Mouse (Mus musculus) limb, embryonic 14.5 days (tissue): ENCODE data around the gene Sema5b. TPM values are rescaled to one million over a fixed set of nuclear protein-coding genes. Genes with fewer than 3 reads are reported as not detected.

Experiments
- ATAC-seq: fragments of 200-750 bp; cut with Nextera tagmentation; 2 replicates; pipeline ENCODE4 v1.8.0; 2017; ENCODE audit warnings: low read depth, moderate number of reproducible peaks, moderate TSS enrichment; ENCODE audit not compliant: low FRiP score
- DNase-seq: peaks from one replicate; pipeline ENCODE4 v3.0.0-alpha.2; 2015; ENCODE audit warnings: low spot score
- H3K27ac ChIP-seq: fragments of 300-500 bp; sonication (generic); replicated peaks from 2 replicates; pipeline ENCODE4 v1.5.1; 2014; ENCODE audit warnings: low read depth, mild to moderate bottlenecking, low read length, moderate library complexity, mixed read lengths
- H3K27me3 ChIP-seq: fragments of 300-500 bp; sonication (generic); 2 replicates; pipeline ENCODE4 v1.6.1; 2014; ENCODE audit warnings: low read length, mixed read lengths; ENCODE audit not compliant: control insufficient read depth, insufficient read depth
- H3K36me3 ChIP-seq: fragments of 300-500 bp; sonication (generic); 2 replicates; pipeline ENCODE4 v1.6.1; 2014; ENCODE audit warnings: mild to moderate bottlenecking, low read length, moderate library complexity, mixed read lengths; ENCODE audit not compliant: control insufficient read depth, insufficient read depth
- H3K4me1 ChIP-seq: fragments of 300-500 bp; sonication (generic); 2 replicates; pipeline ENCODE4 v1.6.1; 2014; ENCODE audit warnings: antibody characterized with exemption, low read length, mixed read lengths; ENCODE audit not compliant: control insufficient read depth, insufficient read depth
- H3K4me2 ChIP-seq: fragments of 300-500 bp; sonication (generic); replicated peaks from 2 replicates; pipeline ENCODE4 v1.6.1; 2014; ENCODE audit warnings: low read depth, mild to moderate bottlenecking, low read length, moderate library complexity; ENCODE audit not compliant: severe bottlenecking
- H3K4me3 ChIP-seq: fragments of 300-500 bp; sonication (generic); replicated peaks from 2 replicates; pipeline ENCODE4 v1.5.1; 2014; ENCODE audit warnings: low read length
- H3K9ac ChIP-seq: fragments of 300-500 bp; sonication (generic); 2 replicates; pipeline ENCODE4 v1.6.1; 2014; ENCODE audit warnings: mild to moderate bottlenecking, low read depth, low read length, moderate library complexity; ENCODE audit not compliant: severe bottlenecking
- H3K9me3 ChIP-seq: fragments of 300-500 bp; sonication (generic); 2 replicates; pipeline ENCODE4 v1.6.1; 2016; ENCODE audit warnings: low read length; ENCODE audit not compliant: control insufficient read depth
- POLR2A ChIP-seq: fragments of 200-500 bp; IDR thresholded peaks from 2 replicates; pipeline ENCODE4 v1.8.0; 2012; ENCODE audit warnings: inconsistent platforms, mild to moderate bottlenecking, moderate library complexity, borderline replicate concordance; ENCODE audit not compliant: insufficient read depth, insufficient read length; ENCODE audit errors: extremely low read depth
- WGBS: fragments of 180-500 bp; shearing (Covaris S2); extraction: QIAGEN DNeasy Blood & Tissue Kit; methylation state at CpG from one replicate; pipeline ENCODE4 v1.1.7; 2014; 5-methylcytosine and 5-hydroxymethylcytosine counted together
- polyA plus RNA-seq, 2 experiments: library from polyadenylated mRNA; depleted of rRNA in 1 of 2; stranded (reverse) in 1 of 2; unstranded in 1 of 2; fragments of >200 nt; fragmentation: Nextera tagmentation in 1 of 2; extraction: Ambion mirVana in 1 of 2; gene quantifications; 2 replicates each; pipeline versions ENCODE4 v1.2.1 to v1.2.3; 2012 to 2014

Gene Sema5b
- polyA plus RNA-seq, 2 experiments, result 4.2 to 17.4 TPM

GRCm38 (mm10) chr16:35577181-35577941, 36.4 kb downstream of the Sema5b start:
- Histone ChIP-seq H3K9me3 (no peaks in the 10 kb centered on the region), H3K27ac (no peak overlapping the region), H3K27me3 (no peaks in the 10 kb centered on the region), H3K4me2 (no peak overlapping the region), H3K4me1 (0 out of 2 replicates have a peak, but pooled peaks cover 2% of the 10 kb centered on the region), H3K9ac (no peak overlapping the region), H3K36me3 (no peaks in the 10 kb centered on the region), H3K4me3 (no peak overlapping the region)
- WGBS, result 70% methylated on average over 11 of the region's 11 CpGs
- DNase-seq (no peak), ATAC-seq (no peak)
- no peak for TF ChIP-seq POLR2A

DNA sequence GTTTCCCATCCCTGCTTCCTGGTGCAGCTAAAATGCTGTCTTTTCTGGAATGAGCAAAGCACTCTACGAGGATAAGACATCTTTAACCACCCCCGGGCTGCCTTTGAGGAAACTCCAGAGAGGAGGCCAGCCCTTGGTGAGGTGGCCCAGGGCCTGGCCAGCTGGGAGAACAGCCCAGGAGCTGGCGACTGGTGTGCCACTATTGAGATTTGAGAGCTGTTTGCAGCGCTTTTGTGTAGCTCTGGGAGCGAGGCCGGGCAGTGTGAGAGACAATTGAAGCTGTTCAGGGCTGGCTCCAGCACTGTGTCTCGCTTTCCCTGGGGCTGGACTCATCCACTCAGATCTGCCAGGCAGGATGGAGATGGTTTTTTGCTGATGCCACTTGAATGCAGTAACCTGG, 40.4 kb downstream of the Sema5b start:
- DNase-seq, result no peak
- no peak overlapping the region for H3K27ac ChIP-seq
- H3K4me3 ChIP-seq, result no peak overlapping the region
- no peaks in the 10 kb centered on the region for H3K9me3 ChIP-seq
- ATAC-seq, result no peak
- TF ChIP-seq POLR2A, result no peak
- H3K36me3 ChIP-seq, result no peaks in the 10 kb centered on the region
- no peak overlapping the region for H3K4me2 ChIP-seq
- no peak overlapping the region for H3K9ac ChIP-seq
- 75% methylated on average over 7 of the region's 7 CpGs for WGBS
- peaks cover 10% of the 10 kb centered on the region; the same call in 1 of the 2 replicates for H3K4me1 ChIP-seq
- no peaks in the 10 kb centered on the region for H3K27me3 ChIP-seq

DNA sequence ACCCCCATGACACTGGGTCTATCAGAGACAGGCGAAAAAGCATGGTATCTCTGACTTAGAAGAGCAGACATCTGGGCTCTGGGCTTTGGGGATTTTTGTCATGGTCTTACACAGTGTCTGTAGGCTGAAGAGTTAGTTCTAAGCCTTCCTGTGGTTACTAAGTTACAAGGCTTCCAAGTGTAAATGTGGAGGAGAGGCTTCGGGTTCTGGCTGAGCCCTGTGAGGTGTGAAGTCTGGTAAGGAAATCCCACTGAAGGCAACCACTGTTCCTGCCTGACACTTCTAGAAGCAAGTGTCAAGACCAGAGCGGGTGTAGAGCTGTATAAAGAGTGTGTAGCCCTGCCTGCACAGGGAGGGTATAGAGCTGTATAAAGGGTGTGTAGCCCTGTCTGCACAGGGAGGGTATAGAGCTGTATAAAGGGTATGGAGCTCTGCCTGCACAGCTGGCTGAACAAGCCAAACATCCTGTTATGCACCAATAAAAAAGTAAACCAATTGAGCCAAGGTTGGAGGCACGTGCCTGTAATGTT, 42.7 kb downstream of the Sema5b start:
- no peak overlapping the region for H3K4me2 ChIP-seq
- H3K9ac ChIP-seq, result no peak overlapping the region
- WGBS, result 44% methylated on average over 4 of the region's 4 CpGs
- ATAC-seq (no peak), DNase-seq (no peak)
- no peak overlapping the region for H3K4me3 ChIP-seq
- H3K36me3 ChIP-seq, result no peaks in the 10 kb centered on the region
- no peak overlapping the region for H3K27ac ChIP-seq
- no peak for TF ChIP-seq POLR2A
- no peaks in the 10 kb centered on the region for H3K9me3 ChIP-seq
- no peaks in the 10 kb centered on the region for H3K27me3 ChIP-seq
- peaks cover 18% of the 10 kb centered on the region for H3K4me1 ChIP-seq

DNA sequence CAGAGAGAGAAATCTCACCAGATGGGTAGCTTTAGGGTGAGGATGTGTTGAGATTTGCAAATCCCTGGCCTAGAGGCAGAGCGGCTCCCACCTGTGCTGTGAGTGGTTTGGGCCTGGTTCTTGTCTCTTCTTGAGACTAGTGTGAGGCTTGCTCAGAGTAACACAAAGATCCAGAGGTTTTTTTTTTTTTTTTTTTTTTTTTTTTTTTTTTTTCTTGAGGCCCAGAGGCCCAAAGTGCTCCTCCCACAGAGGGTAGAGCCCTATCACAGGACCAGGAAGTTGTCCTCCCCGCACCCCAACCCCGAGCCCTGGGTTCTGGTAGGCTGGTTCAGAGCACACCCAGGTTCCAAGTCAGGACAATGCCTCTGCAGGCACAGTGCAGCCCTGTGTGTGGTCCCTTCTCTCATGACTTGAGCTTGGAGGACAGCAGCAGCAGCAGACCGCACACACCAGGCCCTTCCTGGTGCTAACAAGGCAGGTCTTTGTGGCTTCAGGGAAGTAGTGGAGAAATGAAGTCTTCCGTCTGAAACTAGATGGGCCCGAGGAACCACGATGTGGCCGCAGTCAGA, 44.3 kb downstream of the Sema5b start:
- Histone ChIP-seq H3K4me1 (peaks cover 22% of the 10 kb centered on the region), H3K9ac (no peak overlapping the region), H3K27ac (0 out of 2 replicates have a peak overlapping the region, but pooled peaks have one; percentile 48), H3K9me3 (no peaks in the 10 kb centered on the region), H3K36me3 (no peaks in the 10 kb centered on the region), H3K4me2 (no peak overlapping the region), H3K27me3 (no peaks in the 10 kb centered on the region), H3K4me3 (no peak overlapping the region)
- no peak for TF ChIP-seq POLR2A
- ATAC-seq (no peak), DNase-seq (no peak)
- WGBS, result 71% methylated on average over 8 of the region's 8 CpGs

GRCm38 (mm10) chr16:35587046-35587779, 46.3 kb downstream of the Sema5b start:
- Histone ChIP-seq H3K27ac (no peak overlapping the region), H3K4me2 (peak overlapping the region; percentile 35; the same call in 1 of the 2 replicates), H3K4me3 (no peak overlapping the region), H3K9me3 (no peaks in the 10 kb centered on the region), H3K4me1 (peaks cover 29% of the 10 kb centered on the region), H3K36me3 (no peaks in the 10 kb centered on the region), H3K27me3 (no peaks in the 10 kb centered on the region), H3K9ac (0 out of 2 replicates have a peak overlapping the region, but pooled peaks have one; percentile 35)
- ATAC-seq (no peak), DNase-seq (no peak)
- TF ChIP-seq POLR2A, result no peak
- WGBS, result 70% methylated on average over 8 of the region's 8 CpGs
